Mouse (Mus musculus): Measurements from ENCODE around the gene Flywch2.

- TF ChIP-seq CTCF (conservative IDR thresholded peaks at IDR 0.05; ENCODE audit: insufficient read depth, insufficient read length, low read depth, low read length) (no peak), POLR2A (IDR thresholded peaks at IDR 0.05; ENCODE audit: low read depth, low read length) (no peak)
These were observed 55.4 kb downstream of the Flywch2 start for GRCm38 (mm10) chr17:23730441-23730840.
